Mouse (Mus musculus) monocyte, adult 59 days (primary cell): Measurements from ENCODE around the gene Uqcc1. TPM values are rescaled to one million over a fixed set of nuclear protein-coding genes. Genes with fewer than 3 reads are reported as not detected.

Experiments
- total RNA-seq, 2 experiments: library from RNA; stranded (reverse); gene quantifications; one replicate each; pipeline ENCODE4 v1.2.4; 2023

The Uqcc1 gene
- 10 to 100 TPM; 19.4 to 29.6 TPM for total RNA-seq

GRCm38 (mm10) chr2:155929531-155930442, at the start of gene Uqcc1:
Uqcc1 (minus strand) TSS chr2:155930310.

GRCm38 (mm10) chr2:155956134-155957059, 26.3 kb upstream of the Uqcc1 start, which contains the start of gene Cep250:
Cep250 (plus strand) TSS chr2:155956458.

GRCm38 (mm10) chr2:155945124-155945523, 15.0 kb upstream of the Uqcc1 start, which contains the start of gene Gdf5:
Gdf5 (minus strand) TSS chr2:155945367.

GRCm38 (mm10) chr2:155940681-155941080, 10.6 kb upstream of the Uqcc1 start, which contains the start of gene Gm15557:
Gm15557 (plus strand) TSS chr2:155940728.

GRCm38 (mm10) chr2:155834732-155835131, 95.4 kb downstream of the Uqcc1 start, which contains the start of gene Fam83c:
Fam83c (minus strand) TSS chr2:155834854.

GRCm38 (mm10) chr2:155826630-155827424, 103.3 kb downstream of the Uqcc1 start, which contains the start of gene Eif6:
Eif6 (minus strand) TSS chr2:155826925.

GRCm38 (mm10) chr2:155819392-155819448, 110.9 kb downstream of the Uqcc1 start, which contains the start of gene BC029722:
BC029722 (minus strand) TSS chr2:155819426.

Other genes starting within 250 kb of the Uqcc1 start
- gene Trpc4ap, start 237.9 kb downstream of the Uqcc1 start, total RNA-seq = 100 to 1,000 TPM; 187 to 191 TPM
- gene Edem2, start 200.8 kb downstream of the Uqcc1 start, total RNA-seq = 10 to 100 TPM; 46.1 to 49.8 TPM
- not detected for gene Gm17581, start 194.4 kb downstream of the Uqcc1 start, total RNA-seq
- gene Procr, start 179.2 kb downstream of the Uqcc1 start, total RNA-seq = 1 to 10 TPM; 2.0 to 2.3 TPM
- gene Mmp24, start 155.0 kb downstream of the Uqcc1 start, total RNA-seq = not detected
- 10 to 100 TPM; 16.6 to 19.8 TPM for gene BC029722, start 110.9 kb downstream of the Uqcc1 start, total RNA-seq
- gene Eif6, start 103.4 kb downstream of the Uqcc1 start, total RNA-seq = 100 to 1,000 TPM; 105 to 131 TPM
- gene Fam83c, start 95.5 kb downstream of the Uqcc1 start, total RNA-seq = not detected
- gene Gm15557, start 10.4 kb upstream of the Uqcc1 start, total RNA-seq = not detected
- gene Gdf5, start 15.1 kb upstream of the Uqcc1 start, total RNA-seq = not detected
- gene Cep250, start 26.1 kb upstream of the Uqcc1 start, total RNA-seq = 10 to 100 TPM; 52.9 to 56.1 TPM
- gene 6430550D23Rik, start 77.7 kb upstream of the Uqcc1 start, total RNA-seq = 1 to 10 TPM in 1 of 2 experiments, under 1 TPM in 1; 0.49 to 3.8 TPM
- gene Ergic3, start 77.7 kb upstream of the Uqcc1 start, total RNA-seq = 100 to 1,000 TPM; 100 to 112 TPM
- not detected for gene Fer1l4, start 122.6 kb upstream of the Uqcc1 start, total RNA-seq
- 1 to 10 TPM in 1 of 2 experiments, under 1 TPM in 1; 0.55 to 1.2 TPM for gene Spag4, start 134.9 kb upstream of the Uqcc1 start, total RNA-seq
- 10 to 100 TPM; 63.3 to 70.1 TPM for gene Cpne1, start 181.7 kb upstream of the Uqcc1 start, total RNA-seq
- gene Rbm12, start 181.7 kb upstream of the Uqcc1 start, total RNA-seq = 10 to 100 TPM; 23.0 to 27.6 TPM
- 10 to 100 TPM; 15.0 to 27.7 TPM for gene Gm28036, start 196.8 kb upstream of the Uqcc1 start, total RNA-seq
- gene Romo1, start 213.7 kb upstream of the Uqcc1 start, total RNA-seq = 10 to 100 TPM; 46.2 to 68.7 TPM
- gene Nfs1, start 213.9 kb upstream of the Uqcc1 start, total RNA-seq = 10 to 100 TPM; 26.0 to 29.9 TPM
- 1,000 to 10,000 TPM; 1,343 to 1,424 TPM for gene Rbm39, start 249.9 kb upstream of the Uqcc1 start, total RNA-seq